Mouse (Mus musculus) heart, embryonic 14.5 days (tissue): ENCODE data around the gene Metap1. TPM values are rescaled to one million over a fixed set of nuclear protein-coding genes. Genes with fewer than 3 reads are reported as not detected.
A peak's percentile ranks its signal among the peaks of the same experiment; 100 is the strongest.

Source experiments
- ATAC-seq: fragments of 200-750 bp; cut with Nextera tagmentation; 2 replicates; pipeline ENCODE4 v1.8.0; 2017; ENCODE audit warnings: low read depth, moderate TSS enrichment; ENCODE audit not compliant: insufficient number of reproducible peaks, insufficient read depth, low FRiP score
- H3K27ac ChIP-seq, 2 experiments: fragments of 200-500 bp in 1 of 2; fragments of 300-500 bp in 1 of 2; sonication (generic) in 1 of 2; replicated peaks in 1 of 2; 2 replicates each; pipeline ENCODE4 v1.5.1; 2012 to 2014; ENCODE audit warnings: low read depth in 2 of 2, low read length in 2 of 2, control low read depth in 1 of 2, mild to moderate bottlenecking in 1 of 2, mixed read lengths in 1 of 2; ENCODE audit not compliant: control insufficient read depth in 1 of 2, insufficient read depth in 1 of 2
- H3K27me3 ChIP-seq: fragments of 300-500 bp; sonication (generic); 2 replicates; pipeline ENCODE4 v1.6.1; 2014; ENCODE audit warnings: mild to moderate bottlenecking, low read length, control low read depth; ENCODE audit not compliant: control insufficient read depth, insufficient read depth
- H3K36me3 ChIP-seq: fragments of 300-500 bp; sonication (generic); 2 replicates; pipeline ENCODE4 v1.6.1; 2014; ENCODE audit warnings: mild to moderate bottlenecking, control low read depth, low read length, mixed read lengths; ENCODE audit not compliant: control insufficient read depth, insufficient read depth
- H3K4me1 ChIP-seq, 2 experiments: fragments of 200-500 bp in 1 of 2; fragments of 300-500 bp in 1 of 2; sonication (generic) in 1 of 2; 2 replicates each; pipeline ENCODE4 v1.6.1; 2012 to 2014; ENCODE audit warnings: low read length in 2 of 2, control low read depth in 1 of 2, mixed read lengths in 1 of 2; ENCODE audit not compliant: control insufficient read depth in 2 of 2, insufficient read depth in 2 of 2
- H3K4me2 ChIP-seq: fragments of 300-500 bp; sonication (generic); 2 replicates; pipeline ENCODE4 v1.6.1; 2014; ENCODE audit warnings: mild to moderate bottlenecking, low read length
- H3K4me3 ChIP-seq, 2 experiments: fragments of 200-500 bp in 1 of 2; fragments of 300-500 bp in 1 of 2; sonication (generic) in 1 of 2; 2 replicates each; pipeline ENCODE4 v1.5.1; 2012 to 2014; ENCODE audit warnings: low read length in 2 of 2, mild to moderate bottlenecking in 2 of 2, control low read depth in 1 of 2, low read depth in 1 of 2, moderate library complexity in 1 of 2; ENCODE audit not compliant: control insufficient read depth in 1 of 2, insufficient read depth in 1 of 2
- H3K9ac ChIP-seq: fragments of 300-500 bp; sonication (generic); 2 replicates; pipeline ENCODE4 v1.6.1; 2014; ENCODE audit warnings: mild to moderate bottlenecking, low read length
- H3K9me3 ChIP-seq: fragments of 300-500 bp; sonication (generic); 2 replicates; pipeline ENCODE4 v1.6.1; 2016; ENCODE audit warnings: low read length, control low read depth; ENCODE audit not compliant: control insufficient read depth
- WGBS: fragments of 180-500 bp; shearing (Covaris S2); extraction: QIAGEN DNeasy Blood & Tissue Kit; methylation state at CpG from one replicate; pipeline ENCODE4 v1.1.7; 2014; 5-methylcytosine and 5-hydroxymethylcytosine counted together
- polyA plus RNA-seq: library from polyadenylated mRNA; unstranded; fragments of >200 nt; fragmentation: Nextera tagmentation; extraction: Ambion mirVana; gene quantifications from 2 replicates; pipeline ENCODE4 v1.2.1, GENCODE M21; 2014

Gene Metap1
- polyA plus RNA-seq, result 46.1 and 49.1 TPM in 2 replicates

GRCm38 (mm10) chr3:138489327-138490033 lies at the start of gene Metap1:
TSS of gene Metap1 (minus strand) at chr3:138489515.
- Histone ChIP-seq H3K9ac (peak within 1 kb of the TSS; percentile 90), H3K27me3 (no peaks in the 10 kb centered on the region), H3K36me3 (peaks cover 13% of the 10 kb centered on the region), H3K27ac (peak within 1 kb of the TSS; percentile 66 to 75; a peak in 3 of 4 replicates), H3K4me2 (peak within 1 kb of the TSS; percentile 70), H3K9me3 (0 out of 2 replicates have a peak, but pooled peaks cover 3% of the 10 kb centered on the region), H3K4me3 (peak within 1 kb of the TSS; percentile 86 to 87), H3K4me1 (peaks cover 0 to 12% of the 10 kb centered on the region in 2 experiments; a peak in 2 of 4 replicates)
- peak; percentile 99 for ATAC-seq
- 0% methylated on average over 35 of the region's 65 CpGs for WGBS

- WGBS, result 93% methylated on average over 2 of the region's 2 CpGs
- ATAC-seq, result no peak
- H3K27me3 ChIP-seq, result no peaks in the 10 kb centered on the region
- no peaks in the 10 kb centered on the region for H3K9me3 ChIP-seq
- H3K27ac ChIP-seq, result no peak overlapping the region
- peaks cover 0 to 10% of the 10 kb centered on the region in 2 experiments; a peak in 2 of 4 replicates for H3K4me1 ChIP-seq
- H3K36me3 ChIP-seq, result 0 out of 2 replicates have a peak, but pooled peaks cover 9% of the 10 kb centered on the region
- H3K4me3 ChIP-seq, result no peak overlapping the region
- H3K4me2 ChIP-seq, result no peak overlapping the region
- no peak overlapping the region for H3K9ac ChIP-seq
Observed at GRCm38 (mm10) chr3:138536031-138536430, 46.7 kb upstream of the Metap1 start.

- H3K27me3 ChIP-seq, result no peaks in the 10 kb centered on the region
- 0 out of 2 replicates have a peak, but pooled peaks cover 9% of the 10 kb centered on the region for H3K36me3 ChIP-seq
- H3K27ac ChIP-seq, result no peak overlapping the region
- H3K9ac ChIP-seq, result no peak overlapping the region
- no peak overlapping the region for H3K4me2 ChIP-seq
- ATAC-seq, result no peak
- H3K4me1 ChIP-seq, result peaks cover 0 to 28% of the 10 kb centered on the region in 2 experiments; a peak in 3 of 4 replicates
- H3K4me3 ChIP-seq, result no peak overlapping the region
- WGBS, result 62% methylated on average over 2 of the region's 2 CpGs
- H3K9me3 ChIP-seq, result no peaks in the 10 kb centered on the region
Observed at GRCm38 (mm10) chr3:138532764-138533163, 43.4 kb upstream of the Metap1 start.

GRCm38 (mm10) chr3:138531479-138532181 lies 42.3 kb upstream of the Metap1 start:
- Histone ChIP-seq H3K4me1 (peaks cover 0 to 27% of the 10 kb centered on the region in 2 experiments; a peak in 3 of 4 replicates), H3K4me3 (no peak overlapping the region), H3K36me3 (0 out of 2 replicates have a peak, but pooled peaks cover 9% of the 10 kb centered on the region), H3K9ac (no peak overlapping the region), H3K27me3 (no peaks in the 10 kb centered on the region), H3K27ac (no peak overlapping the region), H3K9me3 (no peaks in the 10 kb centered on the region), H3K4me2 (no peak overlapping the region)
- ATAC-seq, result no peak
- 62% methylated on average over 12 of the region's 12 CpGs for WGBS

GRCm38 (mm10) chr3:138530578-138531478 lies 41.5 kb upstream of the Metap1 start:
- Histone ChIP-seq H3K4me3 (no peak overlapping the region), H3K27me3 (no peaks in the 10 kb centered on the region), H3K9me3 (no peaks in the 10 kb centered on the region), H3K9ac (no peak overlapping the region), H3K4me1 (peaks cover 3 to 29% of the 10 kb centered on the region in 2 experiments), H3K4me2 (no peak overlapping the region), H3K36me3 (0 out of 2 replicates have a peak, but pooled peaks cover 5% of the 10 kb centered on the region), H3K27ac (no peak overlapping the region)
- WGBS, result 83% methylated on average over 8 of the region's 8 CpGs
- no peak for ATAC-seq

GRCm38 (mm10) chr3:138528265-138528664 lies 39.0 kb upstream of the Metap1 start:
- Histone ChIP-seq H3K9ac (peak overlapping the region; percentile 97), H3K9me3 (no peaks in the 10 kb centered on the region), H3K4me2 (peak overlapping the region; percentile 88), H3K36me3 (0 out of 2 replicates have a peak, but pooled peaks cover 3% of the 10 kb centered on the region), H3K4me3 (peak overlapping the region; percentile 89 to 99), H3K27me3 (no peaks in the 10 kb centered on the region), H3K27ac (no peak overlapping the region), H3K4me1 (peaks cover 3 to 30% of the 10 kb centered on the region in 2 experiments)
- WGBS, result 2% methylated on average over 16 of the region's 16 CpGs
- no peak for ATAC-seq
